Mouse (Mus musculus) c-Kit-positive CD71-positive TER-119-positive erythroid progenitor cells, embryonic 14.5 days (primary cell): ENCODE measurements around the gene Serpinc1.
A peak's percentile ranks its signal among the peaks of the same experiment; 100 is the strongest.
"Not testable (repeated sequence)": the region's sequence is repeated elsewhere in the genome, so short reads cannot be mapped to it uniquely, and the experiment has no call there.

Source experiments
- DNase-seq: peaks from one replicate; pipeline ENCODE4 v3.0.0-alpha.2; 2013; ENCODE audit warnings: low spot score

The Serpinc1 gene

GRCm38 (mm10) chr1:160978071-160978735 lies at the start of gene Serpinc1:
Gene Serpinc1, plus strand, starts transcription at chr1:160978585.
- no peak for DNase-seq

- DNase-seq: no peak
These were observed 47.1 kb upstream of the Serpinc1 start for GRCm38 (mm10) chr1:160931320-160931719.

GRCm38 (mm10) chr1:160933896-160934482 lies 44.4 kb upstream of the Serpinc1 start:
- DNase-seq: peak; percentile 29

- DNase-seq: no peak
These were observed 42.8 kb upstream of the Serpinc1 start for GRCm38 (mm10) chr1:160935551-160935950.

- no peak for DNase-seq
These were observed 15.2 kb upstream of the Serpinc1 start for GRCm38 (mm10) chr1:160963199-160963598.

- DNase-seq: no peak
These were observed 11.1 kb upstream of the Serpinc1 start for GRCm38 (mm10) chr1:160967268-160967667.

DNA sequence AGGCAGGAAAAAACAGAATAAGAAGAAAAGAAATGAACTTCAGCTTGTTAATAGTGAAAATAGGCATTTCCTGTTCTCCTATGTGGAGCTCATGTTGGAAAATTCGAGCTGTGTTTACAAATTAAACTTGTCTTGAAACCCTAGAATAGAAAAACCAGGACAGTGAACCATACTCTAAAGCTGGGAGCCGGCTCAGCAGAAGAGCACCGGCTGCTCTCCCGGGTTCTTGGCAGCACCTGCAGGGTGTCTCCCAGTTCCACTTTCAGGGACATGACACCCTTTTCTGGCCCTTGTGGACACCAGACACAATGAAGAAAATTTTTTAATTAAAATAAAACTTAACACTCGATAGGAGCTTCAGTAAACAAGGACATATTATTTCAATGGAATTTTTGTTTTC lies 9.7 kb upstream of the Serpinc1 start:
- DNase-seq: no peak

GRCm38 (mm10) chr1:160980021-160980420 lies 1.6 kb downstream of the Serpinc1 start:
- no peak for DNase-seq

DNA sequence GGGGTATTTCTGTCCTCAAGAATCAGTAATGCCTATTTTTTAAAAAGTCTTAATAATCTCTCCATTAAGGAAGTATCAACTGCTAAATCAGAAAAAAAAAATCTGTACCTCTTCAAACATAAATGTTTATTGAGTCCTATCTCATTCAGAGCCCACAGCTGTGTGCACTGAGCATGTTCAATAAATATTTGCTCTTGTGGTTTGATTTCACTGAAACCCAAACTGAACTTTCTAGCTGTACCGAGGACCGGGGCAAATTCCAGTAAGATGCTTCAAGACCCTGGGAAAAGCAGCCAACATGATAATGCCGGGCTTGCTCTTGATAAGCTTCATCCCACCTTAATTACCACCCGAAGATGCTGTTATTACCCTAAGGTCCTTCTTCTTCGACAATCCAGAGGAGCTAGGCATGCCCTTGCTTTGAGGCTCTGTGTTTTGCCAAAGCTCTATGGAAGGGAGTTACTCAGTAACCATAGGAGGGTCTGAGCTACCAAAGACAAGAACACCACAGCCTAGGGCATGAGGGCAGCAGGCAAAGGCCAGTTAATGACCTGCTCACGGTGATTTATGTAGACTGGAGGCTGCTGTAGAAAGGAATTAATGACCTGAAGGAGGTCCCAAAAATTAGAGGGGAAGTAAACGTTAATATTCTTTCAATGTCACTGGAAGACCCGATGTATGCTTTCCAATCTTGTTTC lies 2.3 kb downstream of the Serpinc1 start:
- no peak for DNase-seq

DNA sequence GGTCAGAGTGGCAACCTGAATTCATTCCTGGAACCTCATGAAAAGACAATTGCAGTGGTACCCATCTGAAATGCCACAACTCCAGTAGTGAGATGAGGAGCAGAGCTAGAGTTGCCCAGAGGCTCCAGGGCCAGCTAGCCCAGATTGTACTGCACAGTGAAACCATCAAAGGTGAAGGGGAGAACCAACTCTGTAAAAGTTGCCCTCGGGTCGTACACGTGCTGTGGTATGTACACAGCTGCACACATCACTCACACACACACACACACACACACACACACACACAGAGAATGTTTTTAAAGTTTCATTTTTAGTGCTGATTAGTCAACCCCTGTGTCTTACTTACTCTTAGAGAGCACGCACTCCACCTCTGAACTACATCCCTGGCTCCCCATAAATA lies 3.0 kb downstream of the Serpinc1 start:
- no peak for DNase-seq

DNA sequence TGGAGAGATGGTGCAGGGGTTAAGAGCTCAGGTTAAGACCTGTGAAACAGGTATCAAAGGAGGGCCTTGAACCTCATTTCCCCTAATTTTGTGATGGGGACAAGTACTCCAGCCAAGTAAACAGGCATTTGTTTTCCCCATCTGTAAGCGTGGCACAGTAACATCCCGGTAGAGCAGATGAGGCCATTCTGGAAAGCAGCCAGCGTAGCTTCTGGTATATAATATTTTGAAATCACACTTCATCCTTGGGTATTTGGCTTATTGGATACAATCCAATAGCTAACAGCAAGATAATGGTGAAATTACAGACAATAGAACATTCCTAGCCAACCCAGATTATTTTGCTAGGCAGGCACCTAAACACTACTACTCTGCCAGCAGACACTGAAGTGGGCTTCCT lies 4.5 kb downstream of the Serpinc1 start:
- DNase-seq: no peak

GRCm38 (mm10) chr1:160984731-160985130 lies 6.3 kb downstream of the Serpinc1 start:
- DNase-seq: not testable (repeated sequence)

- DNase-seq: no peak
These were observed 7.1 kb downstream of the Serpinc1 start for GRCm38 (mm10) chr1:160985477-160985876.

DNA sequence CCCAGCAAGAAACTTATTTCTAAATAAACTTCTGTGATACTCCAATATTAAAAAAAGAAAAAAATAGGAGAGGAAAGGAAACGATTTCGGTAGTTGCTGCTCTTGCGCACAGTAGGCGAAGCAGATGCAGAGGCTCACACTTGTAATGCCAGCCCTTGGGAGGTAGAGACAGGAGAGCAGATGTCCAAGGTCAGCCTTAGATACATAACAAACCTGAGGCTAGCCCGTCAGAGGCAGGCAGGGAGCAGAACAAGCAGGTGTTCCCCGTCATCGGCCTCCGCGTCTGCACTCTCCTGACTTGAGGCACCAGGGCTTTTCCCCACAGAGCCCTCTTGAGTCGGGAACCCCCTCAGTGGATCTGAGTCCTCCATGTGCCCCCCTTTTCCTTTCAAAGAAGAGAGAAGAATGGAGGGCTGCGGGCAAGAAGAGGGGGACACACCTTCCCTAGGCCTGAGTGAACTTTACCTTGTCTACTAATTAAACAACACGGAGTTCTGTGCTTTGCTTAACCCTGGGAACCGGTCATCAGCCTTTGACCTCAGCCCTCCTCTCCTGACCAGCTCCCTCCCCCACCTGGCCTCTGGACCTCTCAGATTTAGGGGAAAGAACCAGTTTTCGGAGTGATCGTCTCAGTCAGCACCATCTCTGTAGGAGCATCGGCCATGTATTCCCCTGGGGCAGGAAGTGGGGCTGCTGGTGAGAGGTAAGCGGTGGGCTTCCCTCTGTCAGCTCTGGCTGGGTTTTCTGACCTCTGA lies 8.7 kb downstream of the Serpinc1 start:
- DNase-seq: no peak

DNA sequence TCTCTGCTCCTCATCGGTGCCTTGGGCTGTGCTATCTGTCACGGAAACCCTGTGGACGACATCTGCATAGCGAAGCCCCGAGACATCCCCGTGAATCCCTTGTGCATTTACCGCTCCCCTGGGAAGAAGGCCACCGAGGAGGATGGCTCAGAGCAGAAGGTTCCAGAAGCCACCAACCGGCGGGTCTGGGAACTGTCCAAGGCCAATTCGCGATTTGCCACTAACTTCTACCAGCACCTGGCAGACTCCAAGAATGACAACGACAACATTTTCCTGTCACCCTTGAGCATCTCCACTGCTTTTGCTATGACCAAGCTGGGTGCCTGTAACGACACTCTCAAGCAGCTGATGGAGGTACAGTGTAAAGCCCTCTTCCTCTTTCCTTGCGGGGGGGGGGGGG lies 11.0 kb downstream of the Serpinc1 start:
- DNase-seq: no peak

DNA sequence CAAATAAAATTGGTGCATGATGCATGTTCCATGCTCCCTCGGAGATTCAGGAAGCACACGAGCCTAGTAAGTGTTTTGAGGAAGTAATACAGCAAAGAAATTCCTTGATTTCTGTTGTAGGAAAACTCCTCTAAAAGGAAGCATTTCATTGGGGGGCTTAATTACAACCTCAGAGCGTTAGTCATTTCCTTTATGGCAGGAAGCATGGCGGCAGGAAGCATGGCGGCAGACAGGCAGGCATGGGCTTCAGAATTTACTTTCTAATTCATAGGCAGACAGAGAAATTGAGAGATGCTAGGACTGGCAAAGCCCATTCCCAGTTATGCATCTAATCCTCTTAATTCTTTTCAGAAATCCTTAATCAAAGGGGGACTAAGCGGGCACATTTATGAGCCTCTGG lies 15.5 kb downstream of the Serpinc1 start:
- no peak for DNase-seq

DNA sequence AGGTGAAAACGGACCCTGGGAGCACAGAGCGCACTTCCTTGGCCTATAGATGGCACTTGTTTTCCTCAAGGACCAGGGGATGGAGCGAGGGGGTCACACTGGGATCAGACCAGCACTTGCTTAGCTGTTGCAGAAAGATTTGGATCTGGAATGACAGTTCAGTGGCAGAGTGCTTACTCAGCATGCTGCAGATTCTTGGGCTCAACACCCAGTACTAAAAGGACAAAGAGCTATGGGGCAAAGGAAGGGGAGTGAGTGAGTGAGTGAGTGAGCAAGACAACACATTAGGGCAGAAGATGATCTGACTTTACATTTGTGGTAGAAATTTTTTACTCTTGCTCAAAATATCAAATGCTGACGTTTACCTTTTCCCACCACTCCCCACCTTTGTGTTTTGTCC lies 26.6 kb downstream of the Serpinc1 start:
- no peak for DNase-seq

- no peak for DNase-seq
These were observed 27.1 kb downstream of the Serpinc1 start for GRCm38 (mm10) chr1:161005526-161005925.

DNA sequence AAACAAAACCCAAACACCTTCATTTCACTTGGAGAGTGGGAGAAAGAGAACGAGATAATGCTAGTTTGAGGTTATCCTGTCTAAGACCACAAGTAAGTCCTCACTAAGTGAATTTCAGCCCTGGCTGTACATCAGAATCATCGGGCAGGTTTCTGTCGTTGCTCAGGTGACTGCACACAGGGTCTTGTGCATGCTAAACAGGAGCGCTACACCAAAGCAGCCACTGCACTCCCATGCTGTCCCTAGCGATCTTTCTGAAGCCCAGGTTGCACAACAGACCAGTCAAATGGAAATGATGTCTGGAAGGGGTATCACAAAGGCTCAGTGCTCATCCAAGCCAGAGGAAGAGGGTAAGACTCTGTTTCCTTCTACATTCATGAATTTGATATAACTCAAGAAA lies 28.1 kb downstream of the Serpinc1 start:
- DNase-seq: no peak

GRCm38 (mm10) chr1:161008038-161008437 lies 29.7 kb downstream of the Serpinc1 start:
- DNase-seq: no peak

DNA sequence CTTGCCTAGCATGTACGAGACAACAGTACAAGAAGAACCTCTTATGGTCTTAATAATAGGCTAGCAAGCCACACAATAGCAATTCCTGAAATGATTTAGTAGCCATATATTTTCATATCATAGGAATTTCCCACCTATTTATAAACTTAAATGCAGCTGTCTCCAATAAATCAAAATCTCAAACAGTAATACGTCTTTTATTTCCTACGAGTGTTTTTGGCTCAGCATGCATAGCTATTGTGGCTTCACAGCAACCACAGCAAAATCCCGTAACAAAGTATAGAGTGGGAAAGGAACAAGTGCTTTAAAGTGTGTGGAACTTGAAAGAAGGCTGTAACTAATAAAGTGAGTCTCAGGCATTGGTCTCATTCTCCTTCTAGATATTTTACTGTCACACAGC lies 32.1 kb downstream of the Serpinc1 start:
- no peak for DNase-seq

- DNase-seq: no peak
These were observed 38.0 kb downstream of the Serpinc1 start for GRCm38 (mm10) chr1:161016378-161016777.

- no peak for DNase-seq
These were observed 41.7 kb downstream of the Serpinc1 start for GRCm38 (mm10) chr1:161020051-161020450.
